ENCODE assay signal across 8 mouse cellular contexts in the genomic region with DNA sequence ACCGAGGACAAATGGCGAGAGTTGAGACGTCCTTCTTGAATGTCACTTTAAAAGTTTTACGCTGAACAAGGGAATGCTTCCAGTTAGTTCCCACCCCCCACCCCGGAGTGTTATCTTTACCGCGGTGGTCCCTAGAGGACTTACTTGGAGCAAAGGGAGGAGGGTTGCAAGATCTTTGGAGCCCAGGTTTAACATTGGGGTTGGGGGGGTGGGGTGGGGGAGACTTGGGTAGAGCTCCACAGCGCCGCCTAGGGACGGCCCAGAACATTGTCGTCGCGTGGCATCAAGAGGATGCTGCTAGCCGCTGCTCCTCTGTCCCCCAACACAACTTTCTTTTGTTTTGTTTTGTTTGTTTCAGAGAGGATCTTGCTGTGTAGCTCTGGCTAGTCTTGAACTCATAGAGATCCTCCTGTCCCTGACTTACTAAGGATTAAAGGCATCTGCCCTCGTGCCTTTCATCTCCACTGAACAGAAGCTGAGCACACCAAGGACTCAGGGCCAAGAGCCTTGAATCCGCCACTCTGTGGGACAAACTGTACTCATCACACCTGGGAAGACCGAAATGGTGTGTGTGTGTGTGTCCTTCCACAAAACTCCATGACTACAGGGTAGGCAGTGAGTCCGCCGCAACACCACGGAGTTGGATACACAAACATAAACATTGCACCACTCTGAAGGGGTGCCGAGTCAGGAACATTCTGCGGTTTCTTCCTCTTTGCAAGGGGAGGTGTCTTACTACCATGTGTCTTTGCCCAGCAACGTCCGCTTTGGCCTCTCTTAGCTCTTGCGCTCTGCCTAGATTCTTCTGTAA. TPM values are rescaled to one million over a fixed set of nuclear protein-coding genes. Genes with fewer than 3 reads are reported as not detected.
DNase-seq lines count a peak whose midpoint lies in the region; ATAC-seq and TF ChIP-seq lines count a peak whose summit lies in the region.

No protein-coding gene starts in this region.

- H3K9ac ChIP-seq in CH12.LX (ENCODE audit: insufficient read depth, low read depth) = peak overlapping the region; percentile 66
- H3K9ac ChIP-seq in embryonic facial prominence, embryonic 14.5 days (ENCODE audit: low read depth, low read length) = peak overlapping the region; percentile 95
- peak overlapping the region; percentile 62 for H3K9ac ChIP-seq in heart, embryonic 15.5 days
- peak overlapping the region; percentile 90 for H3K9ac ChIP-seq in lung, embryonic 14.5 days

- H3K4me3 ChIP-seq in CH12.LX (replicated peaks in 1 of 3; ENCODE audit: low read depth in 2 of 3, low read length in 2 of 3, poor library complexity in 1 of 3) = peak overlapping the region; percentile 62 to 78 (median 73)
- H3K4me3 ChIP-seq in embryonic facial prominence, embryonic 14.5 days (ENCODE audit: low read depth, low read length) = peak overlapping the region; percentile 76
- H3K4me3 ChIP-seq in heart, embryonic 15.5 days = peak overlapping the region; percentile 82
- peak overlapping the region; percentile 78 for H3K4me3 ChIP-seq in lung, embryonic 14.5 days (ENCODE audit: low read depth, low read length)

- peak; percentile 22 for ATAC-seq in embryonic facial prominence, embryonic 14.5 days (ENCODE audit: low read depth)
- ATAC-seq in heart, embryonic 15.5 days (replicated peaks; ENCODE audit: insufficient number of reproducible peaks, insufficient read depth, low FRiP score, low read depth) = peak; percentile 1; the same call in 1 of the 2 replicates
- ATAC-seq in lung, embryonic 14.5 days (ENCODE audit: insufficient read depth) = no peak; the same call in 1 of the 2 replicates
- ATAC-seq in neutrophil, adult 5-6 weeks (ENCODE audit: extremely low read depth, insufficient number of reproducible peaks, low FRiP score, poor library complexity, severe bottlenecking) = peak; percentile 37

- H3K79me2 ChIP-seq in CH12.LX (replicated peaks; ENCODE audit: control insufficient read depth, extremely low read depth, insufficient read depth, poor library complexity, severe bottlenecking) = peaks cover 6% of the 10 kb centered on the region; the same call in 1 of the 2 replicates

- no peaks in the 10 kb centered on the region for H3K27me3 ChIP-seq in CH12.LX (replicated peaks)
- no peaks in the 10 kb centered on the region for H3K27me3 ChIP-seq in embryonic facial prominence, embryonic 14.5 days (replicated peaks; ENCODE audit: control insufficient read depth, insufficient read depth, low read length)
- H3K27me3 ChIP-seq in heart, embryonic 15.5 days = no peaks in the 10 kb centered on the region
- H3K27me3 ChIP-seq in lung, embryonic 14.5 days (ENCODE audit: insufficient read depth, low read length) = no peaks in the 10 kb centered on the region

- 27% methylated on average over 22 of the region's 25 CpGs for WGBS in embryonic facial prominence, embryonic 14.5 days
- WGBS in heart, embryonic 15.5 days = 23% methylated on average over 25 of the region's 25 CpGs
- WGBS in large intestine, adult 2 months = 23% methylated on average over 25 of the region's 25 CpGs
- WGBS in lung, embryonic 14.5 days = 17% methylated on average over 25 of the region's 25 CpGs

- peak; percentile 67 to 69 for TF ChIP-seq CTCF in CH12.LX (conservative IDR thresholded peaks at IDR 0.05 in 1 of 2, IDR thresholded peaks at IDR 0.05 in 1 of 2; ENCODE audit: low read depth in 2 of 2, low read length in 2 of 2)
- TF ChIP-seq CTCF in lung, embryonic 14.5 days (IDR thresholded peaks at IDR 0.05; ENCODE audit: low read depth) = peak; percentile 70

- peak; percentile 85 for DNase-seq in CH12.LX (ENCODE audit: extremely low read depth)
- peak; percentile 79 for DNase-seq in adrenal gland, postnatal 25 days
- DNase-seq in embryonic facial prominence, embryonic 14.5 days (ENCODE audit: low spot score) = no peak
- peak; percentile 71 for DNase-seq in large intestine, adult 2 months (ENCODE audit: low read depth, low spot score)
- peak; percentile 82 for DNase-seq in lung, embryonic 14.5 days
- peak; percentile 73 to 74 for DNase-seq in thymus, postnatal 36 days

- no peak for TF ChIP-seq EP300 in CH12.LX (IDR thresholded peaks at IDR 0.05; ENCODE audit: low read length)

- H3K4me1 ChIP-seq in CH12.LX (ENCODE audit: control insufficient read depth in 1 of 2, insufficient read depth in 2 of 2) = peaks cover 16 to 29% of the 10 kb centered on the region in 2 experiments
- peaks cover 31% of the 10 kb centered on the region for H3K4me1 ChIP-seq in embryonic facial prominence, embryonic 14.5 days (ENCODE audit: control insufficient read depth, insufficient read depth, low read length)
- H3K4me1 ChIP-seq in heart, embryonic 15.5 days (replicated peaks) = peaks cover 71% of the 10 kb centered on the region
- peaks cover 36% of the 10 kb centered on the region for H3K4me1 ChIP-seq in lung, embryonic 14.5 days (ENCODE audit: insufficient read depth)

- dilution Hi-C loops in CH12.LX (cut with MboI; ENCODE audit: extremely low pct_ligation_motif_present, extremely low pct_unique_long_range_greater_than_20kb, low sequenced_read_pairs) = no loop called here

- peaks cover 8 to 24% of the 10 kb centered on the region in 2 experiments for H3K36me3 ChIP-seq in CH12.LX (replicated peaks in 1 of 2; ENCODE audit: control insufficient read depth in 1 of 2, insufficient read depth in 1 of 2, low read length in 1 of 2)
- H3K36me3 ChIP-seq in embryonic facial prominence, embryonic 14.5 days (ENCODE audit: control insufficient read depth, insufficient read depth, low read length) = peaks cover 12% of the 10 kb centered on the region
- peaks cover 5% of the 10 kb centered on the region; the same call in 1 of the 2 replicates for H3K36me3 ChIP-seq in heart, embryonic 15.5 days
- peaks cover 21% of the 10 kb centered on the region for H3K36me3 ChIP-seq in lung, embryonic 14.5 days (ENCODE audit: insufficient read depth)

- no peak for TF ChIP-seq POLR2A in CH12.LX (IDR thresholded peaks at IDR 0.05; ENCODE audit: low read depth, low read length)

- no peaks in the 10 kb centered on the region for H3K9me3 ChIP-seq in CH12.LX (replicated peaks; ENCODE audit: low read length)
- H3K9me3 ChIP-seq in embryonic facial prominence, embryonic 14.5 days (ENCODE audit: control insufficient read depth, low read length) = no peaks in the 10 kb centered on the region
- H3K9me3 ChIP-seq in heart, embryonic 15.5 days (replicated peaks) = no peaks in the 10 kb centered on the region
- H3K9me3 ChIP-seq in lung, embryonic 14.5 days (ENCODE audit: low read depth, low read length) = no peaks in the 10 kb centered on the region

- peak overlapping the region; percentile 83 for H3K4me2 ChIP-seq in CH12.LX (ENCODE audit: insufficient read depth, low read depth, poor library complexity, severe bottlenecking)
- H3K4me2 ChIP-seq in embryonic facial prominence, embryonic 14.5 days (ENCODE audit: low read depth, low read length) = peak overlapping the region; percentile 60
- peak overlapping the region; percentile 71 for H3K4me2 ChIP-seq in heart, embryonic 15.5 days
- H3K4me2 ChIP-seq in lung, embryonic 14.5 days = peak overlapping the region; percentile 88

- in situ Hi-C loops in CH12.LX (cut with MboI; ENCODE audit: low pct_ligation_motif_present, low pct_unique_long_range_greater_than_20kb, low sequenced_read_pairs) = loop anchor here (5.0 kb wide), 2 partner anchors 38 to 128 kb away; no protein-coding TSS in a partner anchor

- peak overlapping the region; percentile 88 for H3K27ac ChIP-seq in CH12.LX (ENCODE audit: insufficient read depth, low read depth)
- H3K27ac ChIP-seq in embryonic facial prominence, embryonic 14.5 days (replicated peaks; ENCODE audit: low read depth, low read length) = peak overlapping the region; percentile 98
- H3K27ac ChIP-seq in heart, embryonic 15.5 days = peak overlapping the region; percentile 99
- peak overlapping the region; percentile 99 for H3K27ac ChIP-seq in lung, embryonic 14.5 days (ENCODE audit: low read depth)

- TF ChIP-seq RAD21 in CH12.LX (IDR thresholded peaks at IDR 0.05; ENCODE audit: low read depth, low read length) = no peak

TF ChIP-seq in CH12.LX, 34 proteins besides CTCF, POLR2A, EP300 and RAD21 (continues in another document):
- 0 out of 2 replicates have a peak, but pooled peaks have one; percentile 5 for TF ChIP-seq CHD2 (IDR thresholded peaks at IDR 0.05; ENCODE audit: low read length)
- TF ChIP-seq SIN3A (IDR thresholded peaks at IDR 0.05; ENCODE audit: low read length) = peak; percentile 10; the same call in 1 of the 2 replicates
- TF ChIP-seq CHD1 (IDR thresholded peaks at IDR 0.05; ENCODE audit: low read depth, low read length) = no peak; the same call in 1 of the 2 replicates
- 0 out of 2 replicates have a peak, but pooled peaks have one; percentile 32 for TF ChIP-seq UBTF (IDR thresholded peaks at IDR 0.05; ENCODE audit: low read depth, low read length)
- TF ChIP-seq SMC3 (IDR thresholded peaks at IDR 0.05; ENCODE audit: low read depth, low read length) = peak; percentile 31; the same call in 1 of the 2 replicates
- TF ChIP-seq ZMIZ1 (IDR thresholded peaks at IDR 0.05; ENCODE audit: low read depth, low read length) = peak; percentile 26; the same call in 1 of the 2 replicates
- no peak; the same call in 1 of the 2 replicates for TF ChIP-seq IRF4 (IDR thresholded peaks at IDR 0.05; ENCODE audit: low read depth, low read length)
- 0 out of 2 replicates have a peak, but pooled peaks have one; percentile 7 for TF ChIP-seq NELFE (IDR thresholded peaks at IDR 0.05; ENCODE audit: low read depth, low read length)

RNA-seq across cellular contexts. Expression of a gene that starts 52.1 kb away (rescaled TPM):
- total RNA-seq in CH12.LX (2012; rRNA removed) = 129 and 131 TPM in 2 replicates
- 89.5 and 93.5 TPM in 2 replicates for total RNA-seq in CH12.LX (2014; rRNA removed)
- 111 and 142 TPM in 2 replicates for polyA plus RNA-seq in CH12.LX (2012; ENCODE audit: insufficient read length, low read depth)
- total RNA-seq in adrenal gland, postnatal 25 days (2021) = 138 and 168 TPM in 2 replicates
- 149 and 164 TPM in 2 replicates for polyA plus RNA-seq in embryonic facial prominence, embryonic 14.5 days (2014; fragmentation: Nextera tagmentation; extraction: Ambion mirVana)
- 75.0 and 92.0 TPM in 2 replicates for polyA plus RNA-seq in heart, embryonic 15.5 days (2015; fragmentation: Nextera tagmentation; extraction: Ambion mirVana)
- 113 TPM in 2 replicates for polyA plus RNA-seq in large intestine, adult 2 months (2012; rRNA removed)
- polyA plus RNA-seq in lung, embryonic 14.5 days (2014; fragmentation: Nextera tagmentation; extraction: Ambion mirVana) = 125 and 127 TPM in 2 replicates
- total RNA-seq in neutrophil, adult 5-6 weeks (2017) = 22.7 and 26.3 TPM in 2 replicates

RNA-seq across cellular contexts. Expression of a gene that starts 52.8 kb away (rescaled TPM):
- total RNA-seq in CH12.LX (2012; rRNA removed) (3.5 and 5.6 TPM in 2 replicates), CH12.LX (2014; rRNA removed) (2.6 and 3.5 TPM in 2 replicates)
- polyA plus RNA-seq in CH12.LX (2012; ENCODE audit: insufficient read length, low read depth) = 8.6 and 9.9 TPM in 2 replicates
- total RNA-seq in adrenal gland, postnatal 25 days (2021) = 30.8 and 37.8 TPM in 2 replicates
- 25.4 and 27.3 TPM in 2 replicates for polyA plus RNA-seq in embryonic facial prominence, embryonic 14.5 days (2014; fragmentation: Nextera tagmentation; extraction: Ambion mirVana)
- 30.8 and 38.1 TPM in 2 replicates for polyA plus RNA-seq in heart, embryonic 15.5 days (2015; fragmentation: Nextera tagmentation; extraction: Ambion mirVana)
- polyA plus RNA-seq in large intestine, adult 2 months (2012; rRNA removed) = 23.4 and 33.5 TPM in 2 replicates
- 19.7 and 24.5 TPM in 2 replicates for polyA plus RNA-seq in lung, embryonic 14.5 days (2014; fragmentation: Nextera tagmentation; extraction: Ambion mirVana)
- total RNA-seq in neutrophil, adult 5-6 weeks (2017) = 1,076 and 1,086 TPM in 2 replicates
